Mouse (Mus musculus) liver, adult (tissue): Measurements from ENCODE around the gene Adamts17.

Source experiments
- GATA4 ChIP-seq: IDR thresholded peaks from 2 replicates; pipeline ENCODE4 v1.6.1; 2014; ENCODE audit warnings: mild to moderate bottlenecking, low read length; ENCODE audit not compliant: insufficient replicate concordance

Gene Adamts17

GRCm38 (mm10) chr7:66831295-66831694, 8.2 kb upstream of the Adamts17 start:
- no peak for TF ChIP-seq GATA4

DNA sequence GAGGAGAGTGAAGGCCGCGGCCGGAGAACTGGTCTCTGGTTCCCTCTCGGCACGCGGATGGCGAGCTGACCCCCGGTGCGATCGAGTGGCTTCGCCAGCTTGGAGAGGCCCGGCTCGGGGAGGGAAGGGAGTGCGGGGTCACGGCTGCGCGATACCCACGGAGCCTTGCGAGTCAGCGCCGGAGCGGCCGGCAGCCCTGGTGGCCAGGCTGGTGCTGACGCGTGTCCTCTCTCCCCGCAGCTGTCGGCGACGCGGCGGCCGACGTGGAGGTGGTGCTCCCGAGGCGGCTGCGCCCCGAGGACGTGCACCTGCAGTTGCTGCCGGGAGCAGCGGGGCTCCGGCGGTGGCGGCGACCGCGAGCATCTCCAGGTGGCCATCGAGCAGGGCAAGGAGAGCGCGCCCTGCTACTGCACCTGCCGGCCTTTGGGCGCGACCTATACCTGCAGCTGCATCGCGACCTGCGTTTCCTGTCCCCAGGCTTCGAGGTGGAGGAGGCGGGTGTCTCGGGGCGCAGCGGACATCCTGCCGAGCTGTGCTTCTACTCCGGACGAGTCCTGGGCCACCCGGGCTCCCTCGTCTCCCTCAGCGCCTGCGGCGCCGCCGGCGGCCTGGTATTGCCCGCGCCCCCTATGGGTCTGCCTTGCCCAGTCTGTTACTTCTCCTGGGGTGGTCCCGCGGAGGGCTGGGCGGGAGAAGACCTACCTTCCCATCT, 629 bp downstream of the Adamts17 start:
- TF ChIP-seq GATA4, result no peak

GRCm38 (mm10) chr7:66841165-66841564, 1.6 kb downstream of the Adamts17 start:
- no peak for TF ChIP-seq GATA4

DNA sequence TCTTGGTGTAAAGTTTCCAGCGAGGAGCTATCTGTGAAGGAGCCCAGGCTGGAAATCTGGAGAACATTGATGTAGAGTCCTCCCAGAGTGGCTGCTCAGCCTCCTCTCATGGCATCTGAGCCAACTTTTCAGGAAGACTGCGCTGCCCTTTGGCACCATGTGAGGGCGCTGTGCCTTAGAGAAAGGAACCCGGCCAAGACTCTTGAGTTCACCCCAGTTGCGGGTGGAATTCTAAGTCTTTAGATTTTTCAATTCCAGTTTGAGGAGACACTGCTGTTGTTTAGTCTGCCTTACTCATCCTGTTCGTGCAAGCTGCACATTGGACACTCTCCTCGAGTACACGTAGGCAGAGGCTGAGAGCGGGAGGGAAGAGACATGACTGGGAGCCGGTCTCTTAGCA, 2.5 kb downstream of the Adamts17 start:
- TF ChIP-seq GATA4, result no peak

GRCm38 (mm10) chr7:66843846-66844245, 4.3 kb downstream of the Adamts17 start:
- no peak for TF ChIP-seq GATA4

DNA sequence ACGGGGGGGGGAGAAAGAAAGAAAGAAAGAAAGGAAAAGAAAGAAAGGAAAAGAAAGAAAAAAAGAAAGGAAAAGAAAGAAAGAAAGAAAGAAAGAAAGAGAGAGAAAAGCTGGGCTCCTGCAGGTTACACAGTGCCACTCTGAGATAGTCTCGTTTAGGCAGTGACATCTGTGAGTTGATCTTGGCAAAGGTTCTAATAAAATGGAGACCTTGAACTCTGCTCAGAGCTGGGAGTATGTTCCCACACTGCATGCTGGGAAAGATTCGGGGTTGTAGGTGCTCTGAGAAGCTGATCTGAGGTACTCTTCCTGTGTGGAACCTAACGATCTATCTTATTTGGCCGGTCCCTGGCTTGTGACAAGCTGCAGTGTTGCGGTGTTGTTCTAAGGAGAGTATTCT, 7.0 kb downstream of the Adamts17 start:
- no peak for TF ChIP-seq GATA4

- no peak for TF ChIP-seq GATA4
Observed at GRCm38 (mm10) chr7:66847299-66847698, 7.8 kb downstream of the Adamts17 start.

DNA sequence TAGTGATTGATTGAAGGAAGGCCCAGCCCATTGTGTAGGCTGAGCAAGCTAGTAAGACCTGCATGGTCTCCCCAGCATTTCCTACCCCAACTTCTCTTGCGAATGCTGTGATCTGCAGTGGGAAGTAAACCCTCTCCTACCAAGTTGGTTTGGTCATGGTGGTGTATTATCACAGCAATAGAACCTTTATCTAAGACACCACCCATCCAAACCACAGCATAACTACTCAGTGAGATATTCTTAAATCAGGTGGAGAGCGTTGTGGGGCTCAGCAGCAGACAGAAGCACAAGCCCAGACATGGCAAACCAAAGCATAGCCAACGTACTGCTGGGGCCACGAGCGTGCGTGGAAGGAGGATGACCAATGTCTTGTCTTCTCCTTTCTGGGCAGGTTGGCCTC, 9.8 kb downstream of the Adamts17 start:
- no peak for TF ChIP-seq GATA4

- no peak for TF ChIP-seq GATA4
Observed at GRCm38 (mm10) chr7:66852164-66852563, 12.6 kb downstream of the Adamts17 start.

GRCm38 (mm10) chr7:66857610-66858009, 18.1 kb downstream of the Adamts17 start:
- no peak for TF ChIP-seq GATA4

DNA sequence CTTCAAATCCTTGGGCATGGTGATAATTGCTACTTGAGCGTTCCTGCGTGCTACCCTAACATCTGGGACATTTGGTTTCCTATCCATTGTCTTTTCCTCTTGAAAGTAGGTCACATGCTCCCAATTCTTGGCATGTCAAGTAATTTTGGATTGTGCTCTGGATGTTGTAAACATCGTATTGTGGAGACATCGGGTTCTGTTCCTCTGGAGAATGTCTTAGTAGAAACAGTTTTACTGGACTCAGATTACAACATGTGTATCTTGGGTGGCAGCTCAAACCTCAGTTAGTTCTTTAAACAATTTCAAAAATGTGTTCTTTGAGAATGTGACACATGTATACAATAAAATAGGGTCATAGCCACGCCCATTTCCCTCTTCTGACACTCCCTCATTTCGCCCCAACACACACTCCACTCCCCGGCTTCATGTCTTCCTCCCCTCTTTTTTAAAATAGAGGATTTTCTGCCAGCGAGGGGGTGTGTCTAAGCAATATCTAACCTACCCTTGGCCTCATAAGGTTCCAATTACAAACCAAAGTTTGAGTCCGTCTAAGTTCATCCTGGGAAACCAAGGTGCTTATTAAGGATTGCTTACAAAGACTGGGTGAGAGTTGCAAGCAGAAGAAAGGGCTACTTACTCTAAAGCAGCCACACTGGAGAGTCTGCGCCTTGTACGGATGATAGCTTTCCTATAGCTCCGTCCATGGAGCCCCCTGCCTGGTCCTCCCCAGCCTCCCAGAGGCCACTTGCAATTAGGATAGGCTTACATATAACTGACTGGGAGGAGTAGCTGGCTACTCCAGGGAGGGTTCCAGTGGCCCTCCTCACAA, 18.9 kb downstream of the Adamts17 start:
- no peak for TF ChIP-seq GATA4

- no peak for TF ChIP-seq GATA4
Observed at GRCm38 (mm10) chr7:66859220-66859619, 19.7 kb downstream of the Adamts17 start.

DNA sequence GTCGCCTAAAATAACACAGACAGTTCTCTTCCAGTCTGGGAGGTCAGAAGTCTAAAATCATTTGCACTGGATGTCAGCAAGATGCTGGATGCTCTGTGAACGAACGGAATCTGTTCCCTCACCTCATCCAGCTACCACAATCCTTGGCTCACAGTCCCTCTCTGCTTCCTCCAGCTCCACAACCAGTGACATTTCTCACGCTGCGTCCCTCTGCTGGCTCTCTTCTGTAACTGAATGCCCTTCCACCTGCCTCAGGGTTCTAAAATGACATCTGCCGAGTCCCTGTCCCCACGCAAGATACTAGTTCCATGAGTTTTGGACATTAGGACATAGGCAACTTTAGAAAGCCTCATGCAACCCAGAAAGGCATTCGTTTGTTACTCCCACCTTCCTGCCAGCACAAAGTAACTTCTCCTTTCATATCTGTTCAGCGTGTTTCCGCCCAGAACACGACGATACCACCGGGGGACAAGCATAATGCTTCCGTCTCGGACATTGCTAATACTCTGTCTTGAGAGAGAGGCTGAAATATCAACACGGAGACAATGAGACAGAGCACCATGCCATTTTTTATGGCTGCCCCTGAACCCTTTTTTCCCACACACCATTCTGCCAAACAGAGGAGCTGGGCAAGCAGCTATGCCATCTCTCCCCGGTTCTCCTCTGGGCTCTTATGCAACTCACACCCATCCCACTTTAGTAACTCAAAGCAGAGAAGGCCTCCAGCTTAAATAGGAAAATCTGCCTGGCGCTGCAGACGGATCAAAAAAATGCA, 27.6 kb downstream of the Adamts17 start:
- TF ChIP-seq GATA4, result no peak

DNA sequence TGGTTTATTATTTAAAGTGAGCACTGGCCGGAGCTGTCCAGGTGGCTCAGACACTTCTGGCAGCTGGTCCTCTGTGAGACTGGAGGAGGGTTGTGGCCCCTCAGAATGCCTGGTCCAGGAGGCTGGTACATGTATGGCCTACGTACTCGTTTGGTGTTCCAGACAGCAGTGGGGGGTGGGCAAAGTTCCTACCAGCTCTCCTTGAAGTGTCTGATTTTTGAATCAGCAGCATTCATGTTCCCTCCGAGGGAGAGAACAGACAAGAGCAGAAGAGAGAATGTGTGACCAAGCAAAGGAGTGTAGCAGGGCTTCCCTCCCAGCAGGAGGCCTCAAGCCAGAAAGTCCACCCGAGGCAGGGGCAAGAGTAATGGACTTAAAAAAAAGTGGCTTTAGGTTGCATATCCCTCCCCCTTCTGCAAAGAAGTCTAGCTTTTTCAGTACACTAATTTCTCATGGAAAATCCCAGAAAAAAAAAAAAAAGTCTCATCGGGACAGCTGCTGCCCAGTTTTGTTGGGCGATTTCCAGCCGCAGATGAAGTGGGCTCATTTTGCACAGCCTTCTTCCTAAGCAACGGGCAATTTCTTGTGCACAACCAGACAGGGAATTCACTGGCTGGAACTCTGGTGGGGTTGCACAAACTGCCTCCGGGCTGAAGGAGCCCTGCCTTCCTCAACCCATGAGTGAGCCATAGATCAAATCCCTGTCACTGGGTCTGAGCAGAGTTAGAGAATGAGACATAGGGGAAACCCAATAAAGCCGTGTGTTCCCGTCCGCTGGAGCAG, 28.4 kb downstream of the Adamts17 start:
- no peak for TF ChIP-seq GATA4

- no peak for TF ChIP-seq GATA4
Observed at GRCm38 (mm10) chr7:66871520-66871919, 32.0 kb downstream of the Adamts17 start.
